Mouse (Mus musculus): ENCODE data around the gene Hbb-bh1. TPM values are rescaled to one million over a fixed set of nuclear protein-coding genes. Genes with fewer than 3 reads are reported as not detected.
"Not testable (repeated sequence)": the region's sequence is repeated elsewhere in the genome, so short reads cannot be mapped to it uniquely, and the experiment has no call there.

Gene Hbb-bh1
- polyA plus RNA-seq (2012; rRNA removed): not detected in 2 replicates

DNA sequence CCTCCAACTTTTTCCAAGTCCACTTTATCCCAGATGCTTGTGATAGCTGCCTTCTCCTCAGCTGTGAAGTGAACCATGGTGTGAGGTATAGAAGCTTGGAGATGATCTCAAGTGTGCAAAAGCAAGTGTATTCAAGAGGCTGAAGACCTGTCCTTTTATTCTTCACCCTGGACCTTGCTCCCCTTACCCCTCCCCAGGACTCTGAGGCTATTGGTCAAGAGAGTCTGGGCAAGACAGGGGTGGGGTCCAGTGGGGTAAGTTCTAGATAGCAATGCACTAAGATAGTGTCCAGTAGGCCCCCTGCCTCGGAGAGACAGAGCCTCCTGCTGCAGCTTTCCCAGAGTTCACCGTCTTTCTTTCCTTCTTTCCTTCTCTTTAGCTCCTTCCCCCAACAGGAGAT lies at the start of gene Hbb-bh1:
TSS of gene Hbb-bh1 (minus strand) at position 131 of the 400 bp plus-strand sequence.
- 75% methylated on average over 2 of the region's 2 CpGs for WGBS
- no peak for DNase-seq (ENCODE audit: low read depth, low spot score)

- DNase-seq (ENCODE audit: low read depth, low spot score): no peak
These were observed 43.2 kb upstream of the Hbb-bh1 start, which contains the start of gene Olfr66 for GRCm38 (mm10) chr7:103886152-103886551. Olfr66 (minus strand) TSS chr7:103886252.

DNA sequence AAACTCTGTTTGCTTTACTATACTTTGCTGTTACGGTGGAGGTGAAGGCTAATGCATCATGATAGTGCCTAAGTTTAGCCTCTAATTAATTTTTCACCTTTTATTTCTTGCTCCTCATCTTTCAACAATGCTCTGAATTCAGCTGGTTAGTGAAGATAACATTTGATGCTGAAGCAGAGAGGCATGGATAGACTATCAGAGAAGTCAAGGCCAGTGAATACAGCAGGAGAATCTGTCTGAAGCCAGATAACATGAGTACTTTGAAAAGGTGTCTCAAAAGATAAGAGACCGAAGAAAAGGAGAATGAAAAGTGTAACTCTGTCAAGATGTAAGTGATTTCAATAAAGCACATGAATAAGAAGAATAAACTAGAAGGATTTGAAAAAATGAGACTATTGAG lies 34.1 kb upstream of the Hbb-bh1 start:
- no peak for DNase-seq (ENCODE audit: low read depth, low spot score)
- 78% methylated on average over 2 of the region's 2 CpGs for WGBS

GRCm38 (mm10) chr7:103874451-103874850 lies 31.5 kb upstream of the Hbb-bh1 start:
- DNase-seq (ENCODE audit: low read depth, low spot score): no peak
- 28% methylated on average over 5 of the region's 5 CpGs for WGBS

DNA sequence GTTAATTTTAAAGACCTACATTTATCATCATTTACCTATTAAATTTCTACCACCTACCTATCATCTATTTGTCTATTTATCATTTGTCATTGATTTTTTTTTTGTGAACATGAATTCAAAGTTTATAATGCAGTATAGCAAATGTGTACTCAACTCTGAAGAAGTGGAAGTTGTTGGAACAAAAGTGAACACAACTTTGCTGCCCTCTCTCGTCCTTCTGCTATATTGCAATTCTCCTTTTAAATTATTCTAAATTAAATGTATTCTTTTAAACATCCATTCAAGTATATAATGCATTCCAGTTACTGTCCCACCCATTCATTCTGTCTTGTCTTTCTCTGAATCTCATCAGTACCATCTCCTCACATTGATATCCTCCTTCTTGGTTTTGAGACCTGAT lies 30.1 kb upstream of the Hbb-bh1 start:
- WGBS: 0% methylated on average over 1 of the region's 1 CpGs
- no peak for DNase-seq (ENCODE audit: low read depth, low spot score)

DNA sequence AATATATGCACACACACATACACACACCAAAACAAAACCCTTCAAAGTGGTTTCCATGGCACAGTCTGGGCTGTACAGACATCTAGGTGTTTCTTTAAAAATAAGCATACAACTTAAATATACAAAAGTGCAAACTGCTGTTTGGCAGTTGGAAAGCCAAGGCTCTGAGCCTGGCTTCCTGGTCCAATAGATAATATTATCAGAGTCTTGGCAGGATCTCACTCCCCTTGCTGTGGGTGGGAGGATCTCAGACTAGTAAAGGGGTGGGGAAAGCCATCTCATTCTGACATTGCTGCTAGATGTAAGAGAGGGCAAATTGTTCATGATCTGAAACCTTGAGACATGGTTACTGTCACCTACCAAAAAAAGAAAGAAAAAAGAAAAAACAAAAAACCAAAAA lies 27.7 kb upstream of the Hbb-bh1 start:
- no peak for DNase-seq (ENCODE audit: low read depth, low spot score)

DNA sequence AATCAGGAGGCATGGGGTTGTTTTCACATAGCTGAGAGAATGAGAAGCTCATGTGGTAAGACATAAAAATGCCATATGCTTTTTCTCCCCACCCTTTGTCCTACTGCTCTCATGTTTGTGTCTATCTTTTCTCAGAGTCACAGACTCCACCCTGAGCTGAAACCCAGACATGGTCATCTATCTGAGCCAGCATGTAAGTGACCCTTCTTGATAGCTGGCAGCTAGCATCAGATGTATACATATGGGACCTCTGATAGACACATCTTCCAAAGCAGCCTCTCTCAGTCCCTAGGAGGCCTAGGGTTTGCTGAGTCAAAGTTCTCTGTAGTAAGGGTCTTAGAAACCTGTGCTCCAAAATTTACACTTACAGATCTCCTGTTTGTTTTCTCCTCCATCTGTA lies 22.8 kb upstream of the Hbb-bh1 start:
- DNase-seq (ENCODE audit: low read depth, low spot score): no peak

DNA sequence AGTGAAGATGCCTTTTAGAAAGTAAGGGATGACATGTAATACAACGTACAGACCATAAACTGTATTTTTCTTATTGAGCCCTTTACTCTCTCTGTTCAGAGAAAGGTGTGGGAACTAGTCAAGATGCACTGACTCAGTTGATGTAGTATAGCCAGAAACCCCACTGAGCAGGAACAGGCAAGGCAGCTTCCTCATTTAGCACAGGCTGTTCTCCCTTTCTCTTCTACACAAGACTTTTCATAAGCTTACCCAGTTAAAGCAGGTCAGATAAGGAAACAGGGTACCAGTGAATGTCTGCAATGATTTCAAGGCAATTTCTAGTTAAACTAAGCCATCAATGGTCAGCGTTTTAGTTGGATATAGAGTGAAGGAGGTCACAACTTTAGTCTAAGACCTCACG lies 18.6 kb upstream of the Hbb-bh1 start:
- WGBS: 72% methylated on average over 3 of the region's 3 CpGs
- DNase-seq (ENCODE audit: low read depth, low spot score): no peak

DNA sequence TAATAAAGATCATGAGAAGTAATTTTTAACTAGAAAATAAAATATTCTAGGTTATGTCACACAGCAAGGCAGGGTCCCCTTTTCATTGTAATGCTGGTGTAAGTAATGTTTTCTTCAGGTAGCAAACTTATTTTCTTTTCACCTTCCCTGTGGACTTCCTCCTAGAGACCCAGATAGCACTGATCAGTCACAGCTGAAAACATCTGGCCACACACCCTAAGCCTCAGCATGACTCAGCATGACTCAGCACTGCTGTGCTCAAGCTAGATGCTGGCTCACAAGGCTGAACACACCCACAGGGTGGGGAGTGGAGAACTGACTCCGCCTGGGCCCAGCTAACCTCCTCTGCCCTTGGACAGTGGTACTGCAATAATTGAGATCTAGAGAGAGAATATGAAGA lies 17.9 kb upstream of the Hbb-bh1 start:
- 19% methylated on average over 1 of the region's 1 CpGs for WGBS
- DNase-seq (ENCODE audit: low read depth, low spot score): no peak

GRCm38 (mm10) chr7:103859076-103859475 lies 16.1 kb upstream of the Hbb-bh1 start:
- DNase-seq (ENCODE audit: low read depth, low spot score): no peak
- 40% methylated on average over 2 of the region's 2 CpGs for WGBS

DNA sequence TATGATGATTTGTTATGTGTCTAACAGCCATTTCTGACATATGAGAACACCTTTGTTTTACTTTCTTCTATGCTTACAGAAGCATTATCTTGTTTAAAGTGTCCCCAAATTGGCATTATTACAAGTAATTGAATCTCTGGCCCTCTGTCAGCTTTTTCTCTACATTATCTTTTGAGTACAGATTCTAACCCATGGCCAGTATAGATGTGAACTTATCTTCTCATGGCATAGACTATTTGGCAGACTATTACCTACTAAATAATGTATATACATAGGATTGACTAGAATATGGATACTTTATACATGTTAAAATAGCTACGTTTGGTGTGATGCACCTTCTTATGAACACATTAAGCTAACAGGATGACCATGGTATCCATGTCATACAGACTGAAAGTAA lies 11.7 kb upstream of the Hbb-bh1 start:
- WGBS: 63% methylated on average over 1 of the region's 1 CpGs
- no peak for DNase-seq (ENCODE audit: low read depth, low spot score)

GRCm38 (mm10) chr7:103853090-103853489 lies 10.1 kb upstream of the Hbb-bh1 start, which contains the start of gene Hbb-y:
Hbb-y (minus strand) TSS chr7:103853216.
- DNase-seq (ENCODE audit: low read depth, low spot score): no peak
- WGBS: 48% methylated on average over 2 of the region's 2 CpGs

- DNase-seq (ENCODE audit: low read depth, low spot score): no peak
- WGBS: 47% methylated on average over 2 of the region's 2 CpGs
These were observed 1.8 kb upstream of the Hbb-bh1 start for GRCm38 (mm10) chr7:103844525-103845325.

- DNase-seq (ENCODE audit: low read depth, low spot score): no peak
- WGBS: 58% methylated on average over 3 of the region's 3 CpGs
These were observed 2.7 kb downstream of the Hbb-bh1 start, which contains the start of gene Hbb-bh2 for GRCm38 (mm10) chr7:103840268-103840667. Hbb-bh2 (minus strand) TSS chr7:103840520.

- DNase-seq (ENCODE audit: low read depth, low spot score): no peak
These were observed 15.2 kb downstream of the Hbb-bh1 start, which contains the start of gene Hbb-bs for GRCm38 (mm10) chr7:103827808-103828207. Hbb-bs (minus strand) TSS chr7:103828096.

DNA sequence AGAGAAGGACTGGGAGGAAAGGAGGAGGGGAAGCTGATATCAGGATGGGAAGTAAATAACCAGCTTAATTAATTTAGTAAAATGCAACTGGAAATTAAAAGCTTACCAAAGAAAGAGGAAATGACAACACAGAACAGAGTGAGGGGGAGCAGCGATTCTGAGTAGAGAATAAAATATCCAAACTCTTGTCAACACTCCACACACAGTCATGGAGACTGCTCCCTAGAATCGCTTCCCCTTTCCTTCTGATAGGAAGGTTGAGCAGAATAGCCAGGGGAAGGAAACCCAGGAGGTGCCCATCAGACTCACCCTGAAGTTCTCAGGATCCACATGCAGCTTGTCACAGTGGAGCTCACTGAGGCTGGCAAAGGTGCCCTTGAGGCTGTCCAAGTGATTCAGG lies 15.8 kb downstream of the Hbb-bh1 start:
- no CpG with 5 or more reads among the region's 2 CpGs for WGBS
- DNase-seq (ENCODE audit: low read depth, low spot score): not testable (repeated sequence)

More at GRCm38 (mm10) chr7:103827808-103828207, 15.2 kb downstream of the Hbb-bh1 start, which contains the start of gene Hbb-bs:
- WGBS: 90% methylated on average over 4 of the region's 4 CpGs

DNA sequence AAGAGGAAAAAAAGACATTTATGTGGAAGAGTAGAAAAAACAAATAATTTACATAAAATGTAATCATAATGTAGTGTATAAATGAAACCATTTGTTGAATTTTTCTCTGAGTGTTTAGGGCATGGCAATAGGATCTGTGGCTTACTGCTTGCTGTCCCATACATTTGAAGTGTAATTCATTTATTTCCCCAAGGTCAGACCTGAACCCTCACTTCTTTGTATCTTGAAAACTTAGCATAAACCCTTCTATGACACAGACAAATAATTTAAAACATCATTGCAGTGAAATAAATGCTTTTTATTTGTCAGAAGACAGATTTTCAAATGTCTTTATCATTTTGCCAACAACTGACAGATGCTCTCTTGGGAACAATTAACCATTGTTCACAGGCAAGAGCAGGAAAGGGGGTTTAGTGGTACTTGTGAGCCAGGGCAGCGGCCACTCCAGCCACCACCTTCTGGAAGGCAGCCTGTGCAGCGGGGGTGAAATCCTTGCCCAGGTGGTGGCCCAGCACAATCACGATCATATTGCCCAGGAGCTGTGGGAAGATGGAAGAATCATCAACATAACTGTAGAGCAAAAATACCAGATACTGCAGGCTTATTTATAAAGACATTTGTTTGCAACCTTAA lies 16.6 kb downstream of the Hbb-bh1 start:
- 55% methylated on average over 3 of the region's 3 CpGs for WGBS
- no peak for DNase-seq (ENCODE audit: low read depth, low spot score)

GRCm38 (mm10) chr7:103825536-103826254 lies 17.3 kb downstream of the Hbb-bh1 start:
- no peak for DNase-seq (ENCODE audit: low read depth, low spot score)
- 87% methylated on average over 3 of the region's 3 CpGs for WGBS

DNA sequence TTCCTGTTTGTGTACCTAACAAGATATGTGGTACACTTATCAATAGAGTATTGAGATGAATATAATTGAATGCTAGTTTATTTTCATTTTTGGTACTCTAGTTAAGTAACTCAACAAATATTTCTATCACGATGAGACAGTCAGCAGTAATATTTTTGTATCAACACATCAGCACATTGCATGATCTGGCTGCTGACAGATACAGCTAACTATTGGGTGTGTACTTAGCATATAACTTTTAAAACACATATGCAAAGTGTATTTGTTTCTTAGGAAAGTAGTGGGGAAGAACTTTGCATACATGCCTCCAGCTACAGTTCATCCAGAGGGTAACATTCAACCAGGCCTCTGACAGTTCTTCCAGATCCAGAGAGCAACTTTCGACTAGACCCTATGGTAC lies 18.4 kb downstream of the Hbb-bh1 start:
- WGBS: 64% methylated on average over 2 of the region's 2 CpGs
- DNase-seq (ENCODE audit: low read depth, low spot score): no peak

DNA sequence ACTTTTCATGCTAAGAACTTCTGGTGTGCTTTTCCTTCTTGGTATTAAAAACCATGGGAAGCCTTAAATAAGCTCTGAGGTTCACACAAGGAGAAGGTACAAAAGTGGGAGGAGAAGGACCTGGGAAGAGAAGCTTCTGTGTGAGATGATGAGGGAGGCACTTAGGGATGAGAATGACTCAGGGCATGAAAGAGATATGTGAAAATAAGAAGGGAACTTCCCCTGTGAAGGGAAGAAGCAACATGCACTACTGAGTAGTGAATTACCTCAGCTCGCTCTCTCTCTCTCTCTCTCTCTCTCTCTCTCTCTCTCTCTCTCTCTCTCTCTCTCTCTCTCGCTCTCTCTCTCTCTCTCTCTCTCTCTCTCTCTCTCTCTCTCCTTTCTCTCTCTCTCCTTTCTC lies 27.9 kb downstream of the Hbb-bh1 start:
- WGBS: 75% methylated on average over 1 of the region's 2 CpGs
- not testable (repeated sequence) for DNase-seq (ENCODE audit: low read depth, low spot score)
